Mouse (Mus musculus) monocyte, adult 5-6 weeks (primary cell): ENCODE data around the gene Smim13. TPM values are rescaled to one million over a fixed set of nuclear protein-coding genes. Genes with fewer than 3 reads are reported as not detected.
"Not testable (repeated sequence)": the region's sequence is repeated elsewhere in the genome, so short reads cannot be mapped to it uniquely, and the experiment has no call there.

Experiments used
- ATAC-seq: fragments of 153-309, 156-312 bp; replicated peaks from 2 replicates; pipeline ENCODE4 v1.8.0; 2017; ENCODE audit warnings: mild to moderate bottlenecking; ENCODE audit not compliant: low TSS enrichment, insufficient number of reproducible peaks, severe bottlenecking, poor library complexity, low FRiP score
- total RNA-seq: library from RNA; stranded (forward); fragments of 200-1000, 200-491, 200-594 nt; gene quantifications from 3 replicates; pipeline ENCODE4 v1.2.3, GENCODE M21; 2017

Gene Smim13
- total RNA-seq, 1 experiment from 2014 or later, result 5.2 TPM

DNA sequence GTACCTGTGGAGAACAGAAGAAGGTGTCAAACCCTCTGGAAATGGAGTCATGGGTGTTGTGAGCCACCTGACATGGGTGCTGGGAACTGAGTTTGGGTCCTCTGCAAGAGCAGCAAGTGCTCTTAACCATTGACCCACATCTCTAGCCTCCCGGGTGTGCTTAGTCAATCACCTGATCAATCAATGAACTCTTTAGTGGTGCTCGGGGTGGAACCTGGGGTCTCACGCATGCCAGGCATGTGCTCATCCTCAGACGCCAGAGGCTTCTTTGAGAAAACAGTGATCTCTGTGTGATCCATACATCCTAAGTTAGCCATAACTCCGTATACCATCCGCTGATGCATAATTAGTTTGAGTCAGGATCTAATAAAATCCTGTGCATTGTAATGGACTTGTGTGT is 14.5 kb upstream of the Smim13 start:
- no peak for ATAC-seq

DNA sequence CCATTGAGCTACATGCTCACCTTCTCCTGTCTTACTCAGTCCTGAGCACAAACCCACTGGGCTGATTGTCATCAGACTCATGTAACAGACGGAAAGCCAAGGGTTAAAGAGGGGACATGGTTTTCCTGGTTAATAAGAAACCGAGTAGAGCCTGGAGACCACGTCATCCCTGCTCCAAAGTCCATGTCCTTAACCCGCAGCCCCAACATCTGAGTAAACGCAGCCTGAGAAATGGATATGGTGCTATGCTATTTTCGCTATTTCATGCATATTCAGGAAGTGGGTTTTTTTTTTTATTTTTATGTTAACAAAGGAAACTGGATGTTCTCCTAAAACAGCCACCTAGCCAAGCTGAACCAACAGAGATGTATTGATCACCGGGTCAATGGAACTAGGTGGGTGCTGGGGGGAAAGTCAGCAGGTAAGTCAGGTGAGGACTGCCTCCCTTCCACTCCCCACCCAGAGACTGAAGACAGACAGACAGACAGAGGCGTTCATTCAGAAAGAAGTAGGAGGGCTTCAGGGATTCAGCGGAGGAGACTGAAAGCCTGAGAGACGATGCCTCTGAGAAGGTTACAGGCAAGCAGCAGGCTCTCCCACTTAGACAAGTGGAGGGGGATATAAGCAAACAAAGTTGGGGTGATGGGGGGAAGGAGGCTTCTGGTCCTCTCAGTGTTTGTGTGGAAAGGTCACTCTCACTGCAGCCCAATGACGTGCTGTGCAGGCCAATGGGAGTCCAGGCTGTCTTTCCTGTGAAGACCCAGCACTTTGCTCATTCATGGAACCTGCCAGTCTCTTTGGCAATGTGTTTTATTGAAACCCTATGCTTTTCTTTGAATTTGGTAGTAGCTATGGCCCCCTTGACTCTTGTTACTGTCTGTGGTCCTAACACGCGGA is 13.6 kb upstream of the Smim13 start:
- no peak for ATAC-seq

DNA sequence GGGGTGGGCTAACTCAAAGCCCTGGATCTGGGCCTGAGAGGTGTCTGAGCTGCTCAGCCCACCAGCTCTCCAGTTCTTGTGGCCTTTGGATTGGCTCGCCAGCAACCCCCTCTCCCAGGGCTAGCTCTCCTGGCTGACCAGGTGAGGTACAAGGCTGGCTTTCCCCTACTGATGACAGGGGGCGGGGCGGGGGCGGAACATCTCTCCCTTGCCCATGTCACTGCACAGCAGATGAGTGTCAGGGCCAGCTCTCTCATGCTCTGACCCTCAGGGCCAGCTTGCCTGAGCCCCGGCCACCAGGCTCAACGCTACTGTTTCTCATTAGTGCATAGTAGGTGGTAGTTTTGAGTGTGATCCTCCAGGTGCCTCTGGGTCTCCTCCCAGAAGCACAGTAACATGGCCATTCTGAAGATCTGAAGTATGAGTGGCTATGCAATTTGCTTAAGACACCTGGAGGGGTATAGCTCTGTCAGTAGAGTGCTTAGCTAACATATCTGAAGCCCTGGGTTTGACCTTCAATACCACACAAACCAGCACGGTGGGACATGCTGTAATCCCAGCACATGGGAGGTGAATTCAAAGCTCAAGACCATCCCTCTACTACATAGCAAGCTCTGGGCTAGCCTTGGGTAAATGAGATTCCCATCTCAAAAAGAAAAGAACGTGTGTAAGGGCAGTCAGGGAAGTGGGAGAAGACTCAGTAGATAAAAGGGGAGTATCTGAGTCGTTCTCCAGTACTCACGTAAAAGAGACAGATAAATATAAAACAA is 11.4 kb upstream of the Smim13 start:
- ATAC-seq, result no peak

DNA sequence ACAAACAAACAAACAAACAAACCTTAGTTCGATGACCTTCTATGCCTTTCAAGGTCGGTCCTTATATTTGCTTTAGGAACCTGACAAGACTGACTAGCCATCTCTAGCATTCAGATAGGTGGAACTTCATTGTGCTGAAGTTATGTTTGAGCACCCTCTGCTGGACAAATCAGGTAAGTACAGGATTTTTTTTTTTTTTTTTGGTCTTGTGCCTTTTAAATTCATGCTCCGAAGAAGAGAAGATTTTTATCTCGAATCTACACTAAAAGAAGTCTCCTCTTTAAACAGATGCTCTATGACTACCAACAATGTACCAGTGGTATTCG is 10.9 kb upstream of the Smim13 start:
- no peak for ATAC-seq

DNA sequence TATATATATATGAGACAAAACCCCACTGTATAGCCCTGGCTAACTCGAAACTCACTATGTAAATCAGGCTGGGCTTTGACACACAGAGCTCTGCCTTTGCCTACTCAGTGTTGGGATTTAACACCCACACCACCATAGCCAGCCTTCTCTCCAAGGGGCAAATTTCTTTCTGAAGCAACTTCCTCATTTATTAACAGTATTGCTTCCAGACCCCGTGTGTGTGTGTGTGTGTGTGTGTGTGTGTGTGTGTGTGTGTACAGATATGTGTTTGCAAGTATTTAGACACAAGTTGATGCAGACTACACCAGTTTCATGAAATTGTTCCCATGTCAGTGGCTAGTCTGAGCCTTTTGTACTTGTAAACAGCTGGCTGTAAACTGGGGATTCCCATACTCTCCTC is 8.1 kb upstream of the Smim13 start:
- no peak for ATAC-seq

DNA sequence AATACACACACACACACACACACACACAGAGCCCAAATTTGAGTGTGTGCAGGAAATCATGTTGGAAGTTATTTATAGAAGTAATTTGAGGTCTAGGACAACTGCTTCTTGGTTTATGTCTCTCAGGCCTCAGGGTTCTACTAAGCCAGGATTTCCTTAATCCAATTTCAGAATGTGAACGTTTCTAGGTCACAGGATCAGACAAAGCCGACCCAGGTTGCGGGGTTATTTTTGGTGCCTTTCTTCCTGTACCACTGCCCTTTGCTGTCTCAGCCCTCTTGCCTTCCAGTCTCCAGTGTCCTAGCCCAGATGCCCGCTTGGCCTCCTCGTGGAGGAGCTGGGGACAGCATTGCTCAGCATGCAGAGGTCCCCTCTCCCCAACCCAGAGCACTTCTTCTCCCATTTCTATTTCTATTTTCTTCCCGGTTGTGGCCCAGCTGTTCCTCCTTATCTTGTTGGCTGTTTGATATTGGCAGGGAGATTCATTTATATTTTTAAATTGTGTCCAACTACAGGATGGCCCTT is 5.3 kb upstream of the Smim13 start:
- no peak for ATAC-seq

DNA sequence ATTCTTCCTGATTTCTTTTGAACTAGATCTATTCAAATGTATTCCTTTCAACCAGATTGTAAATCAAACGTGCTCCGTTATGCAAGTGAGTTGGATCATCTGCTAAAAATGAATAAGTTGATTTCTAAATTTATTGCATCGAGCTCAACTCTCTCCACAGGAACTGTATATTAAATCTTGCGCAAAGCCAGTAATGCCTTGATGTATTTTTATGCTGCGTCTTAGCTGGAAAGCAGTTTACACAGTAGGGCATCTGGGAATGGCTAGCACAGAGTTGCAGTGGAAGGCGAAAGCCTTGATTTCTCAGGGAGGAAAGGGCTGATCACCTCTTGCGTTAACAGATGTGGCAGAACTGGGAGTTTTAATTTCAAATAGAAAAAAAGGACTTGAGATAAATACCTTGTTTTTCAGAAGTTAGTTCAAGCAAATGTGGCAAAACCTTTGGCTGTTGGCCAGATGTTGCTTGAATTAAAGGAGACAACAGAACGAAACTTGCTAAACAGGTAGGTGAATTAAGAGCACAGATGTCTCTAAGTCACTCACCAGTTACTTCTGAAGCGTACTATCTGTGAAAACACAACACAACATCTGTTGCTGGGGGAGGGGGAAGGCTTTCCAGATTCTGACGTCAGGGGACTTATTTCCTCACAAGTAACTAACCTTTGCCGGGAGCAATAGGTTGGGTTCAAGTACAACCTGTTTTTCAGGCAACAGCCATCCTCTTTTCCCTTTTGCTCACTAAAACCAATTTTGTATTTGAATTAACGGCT is 708 bp upstream of the Smim13 start:
- ATAC-seq, result no peak

DNA sequence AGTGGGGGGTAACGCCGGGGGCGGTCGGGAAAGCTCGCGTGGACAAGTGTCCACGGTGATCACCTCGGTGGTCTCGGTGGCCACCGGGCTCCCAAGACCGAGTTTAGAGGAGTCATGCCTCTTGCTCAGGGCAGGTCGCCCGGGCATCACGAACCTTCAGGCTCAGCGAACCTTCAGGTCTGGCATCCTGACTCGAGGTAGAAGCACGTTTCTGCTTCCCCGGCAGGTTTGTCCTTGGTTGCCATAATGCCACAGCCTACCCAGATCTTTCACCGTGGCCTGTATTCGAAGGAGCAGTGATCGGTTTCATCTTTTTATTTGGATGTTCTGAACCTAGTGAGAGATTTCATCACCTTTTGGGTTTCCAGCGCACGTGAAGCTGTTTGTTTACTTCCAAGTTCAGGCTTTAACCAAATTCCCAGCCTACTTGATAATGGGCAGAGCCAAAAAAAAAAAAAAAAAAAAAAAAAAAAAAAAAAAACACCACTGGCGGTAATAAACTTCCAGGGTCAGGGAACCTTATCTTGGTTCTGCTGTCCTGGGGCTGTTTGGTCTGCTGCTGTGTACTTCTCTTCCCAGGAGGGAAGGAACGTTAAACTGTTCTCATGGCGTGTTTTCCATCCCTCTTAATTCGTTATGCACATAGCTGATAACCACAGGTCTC is 806 bp downstream of the Smim13 start:
- no peak for ATAC-seq

DNA sequence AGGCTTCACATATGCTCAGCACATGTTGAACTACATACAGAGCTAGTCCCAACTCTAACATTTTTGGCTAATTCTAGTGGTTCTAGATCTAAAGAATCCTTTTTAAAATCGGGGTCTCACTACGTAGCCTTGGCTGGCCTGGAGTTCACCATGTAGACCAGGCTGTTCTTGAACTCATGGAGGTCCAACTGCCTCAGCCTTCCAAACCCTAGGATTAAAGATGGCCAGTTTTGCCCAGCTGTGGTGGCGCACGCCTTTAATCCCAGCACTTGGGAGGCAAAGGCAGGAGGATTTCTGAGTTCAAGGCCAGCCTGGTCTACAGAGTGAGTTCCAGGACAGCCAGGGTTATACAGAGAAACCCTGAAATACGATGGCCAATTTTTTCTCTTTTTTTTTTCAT is 1.6 kb downstream of the Smim13 start:
- ATAC-seq, result not testable (repeated sequence)

DNA sequence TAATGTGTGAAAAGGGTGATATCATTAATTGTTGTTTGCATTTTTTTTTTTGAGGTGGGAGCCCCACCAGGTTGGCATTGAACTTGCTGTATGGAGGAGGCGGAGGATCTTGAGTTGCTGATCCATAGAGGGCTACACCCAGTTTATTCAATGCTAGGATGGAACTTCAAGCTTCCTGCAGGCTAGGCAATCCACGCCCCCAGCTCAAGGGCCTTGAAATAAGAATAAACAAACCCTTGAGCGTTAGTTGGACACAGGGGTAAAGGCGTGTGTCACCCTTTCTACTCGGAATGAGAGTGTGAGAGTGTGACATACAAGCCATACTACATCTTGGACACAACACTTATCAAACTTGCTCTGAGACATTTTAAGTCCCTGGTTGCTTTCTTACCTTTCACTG is 2.0 kb downstream of the Smim13 start:
- ATAC-seq, result no peak

DNA sequence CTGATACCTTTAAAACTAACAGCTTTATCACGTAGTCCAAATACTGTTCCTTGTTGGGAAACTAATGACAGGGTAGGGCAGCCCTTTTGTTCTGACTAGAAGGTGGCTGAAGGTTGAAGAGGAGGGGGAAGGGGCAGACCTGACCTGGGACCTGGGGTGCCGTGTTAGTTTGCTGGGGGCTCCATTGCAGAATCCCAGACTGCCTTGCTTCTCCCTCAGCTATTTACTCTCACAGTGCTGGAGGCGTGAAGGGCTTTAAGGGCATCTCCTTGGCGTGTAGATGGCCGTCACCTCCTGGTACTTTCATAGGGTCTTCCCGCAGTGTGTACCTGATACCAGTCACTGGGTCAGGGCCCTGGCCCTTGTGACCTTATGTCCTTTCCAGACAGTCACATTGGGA is 2.5 kb downstream of the Smim13 start:
- no peak for ATAC-seq

DNA sequence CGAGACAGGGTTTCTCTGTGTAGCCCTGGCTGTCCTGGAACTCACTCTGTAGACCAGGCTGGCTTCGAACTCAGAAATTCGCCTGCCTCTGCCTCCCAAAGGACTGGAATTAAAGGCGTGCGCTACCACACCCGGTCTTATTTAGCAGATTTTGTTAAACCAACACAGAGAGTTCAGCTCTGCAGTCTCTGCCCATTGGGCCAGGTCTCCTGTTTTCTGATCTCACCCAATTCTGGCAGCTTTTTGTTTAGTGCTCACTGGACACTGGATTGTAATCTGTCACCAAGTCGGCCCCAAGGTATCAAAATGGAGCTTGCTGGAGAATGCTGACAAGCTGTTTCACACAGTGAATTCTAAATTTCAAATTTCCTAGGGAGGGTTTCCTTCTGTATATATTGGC is 3.1 kb downstream of the Smim13 start:
- no peak for ATAC-seq

DNA sequence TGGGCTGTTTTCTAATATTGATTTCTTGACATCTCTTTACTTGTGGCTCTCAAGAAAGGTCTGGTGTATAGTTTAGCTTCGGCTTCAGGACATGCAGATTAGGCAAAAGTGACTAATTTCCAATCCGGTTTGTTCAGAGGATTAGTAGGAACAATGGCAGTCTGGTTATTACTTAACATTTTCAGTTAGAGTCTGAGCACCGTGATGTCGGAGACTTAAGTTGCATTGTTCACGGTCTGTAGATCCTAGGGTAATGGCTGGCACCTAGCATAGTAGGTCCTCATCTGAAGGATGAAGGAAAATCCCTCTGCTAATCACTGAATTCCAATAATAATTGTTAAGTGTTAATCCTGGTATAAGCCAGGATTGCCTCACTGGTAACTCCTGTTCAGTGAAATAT is 6.5 kb downstream of the Smim13 start:
- ATAC-seq, result no peak

DNA sequence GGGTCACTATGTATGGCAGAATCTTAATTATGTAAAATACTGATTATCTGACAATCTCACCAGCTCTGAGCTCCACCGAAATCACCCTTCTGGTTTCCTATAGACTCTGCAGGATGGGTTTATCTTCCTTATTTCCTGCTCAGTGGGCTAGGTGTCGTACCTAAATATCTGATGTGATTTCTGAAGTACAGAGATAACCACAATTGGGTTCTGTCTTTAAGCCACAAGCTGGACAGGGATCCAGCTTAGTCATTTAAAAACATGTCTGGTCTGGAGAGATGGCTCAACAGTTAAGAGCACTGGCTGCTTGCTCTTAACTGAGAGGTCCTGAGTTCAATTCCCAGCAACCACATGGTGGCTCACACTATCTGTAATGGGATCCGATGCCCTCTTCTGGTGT is 7.3 kb downstream of the Smim13 start:
- no peak for ATAC-seq

DNA sequence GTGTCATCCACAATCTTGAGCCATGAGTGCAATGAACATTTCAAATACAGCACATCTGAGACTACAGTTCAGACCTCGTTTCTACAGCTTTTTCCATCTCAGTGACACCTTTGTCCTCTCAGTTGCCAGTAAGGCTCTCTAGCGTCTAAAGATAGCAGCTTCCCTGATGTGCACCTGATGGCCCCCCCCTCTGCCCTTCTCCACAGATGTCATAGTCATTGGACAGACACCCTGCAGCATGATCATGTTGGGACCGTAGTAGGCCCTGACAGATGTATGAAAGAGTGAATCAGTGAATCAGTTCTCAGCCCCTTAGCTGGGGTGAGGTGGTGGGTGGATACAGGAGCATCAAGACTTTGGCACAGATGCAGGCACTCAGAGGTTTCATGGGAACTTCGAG is 8.2 kb downstream of the Smim13 start:
- no peak for ATAC-seq

DNA sequence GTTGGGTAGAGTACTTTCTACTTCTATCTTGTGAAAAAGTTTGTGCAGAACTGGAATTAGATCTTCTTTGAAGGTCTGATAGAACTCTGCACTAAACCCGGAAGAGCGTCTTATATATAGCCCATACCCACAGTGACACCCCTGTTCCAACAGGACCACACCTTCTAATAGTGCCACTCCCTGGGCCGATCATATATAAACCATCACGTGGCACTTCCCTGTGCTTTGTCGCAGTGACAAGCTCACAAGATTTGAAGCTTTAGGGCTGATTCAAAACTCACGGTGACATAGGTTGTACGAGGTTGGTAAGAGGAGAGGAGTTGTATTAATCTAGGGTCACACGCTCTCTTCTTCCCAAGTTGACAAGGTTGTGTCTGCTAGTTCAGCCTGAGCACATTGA is 12.0 kb downstream of the Smim13 start:
- ATAC-seq, result not testable (repeated sequence)

DNA sequence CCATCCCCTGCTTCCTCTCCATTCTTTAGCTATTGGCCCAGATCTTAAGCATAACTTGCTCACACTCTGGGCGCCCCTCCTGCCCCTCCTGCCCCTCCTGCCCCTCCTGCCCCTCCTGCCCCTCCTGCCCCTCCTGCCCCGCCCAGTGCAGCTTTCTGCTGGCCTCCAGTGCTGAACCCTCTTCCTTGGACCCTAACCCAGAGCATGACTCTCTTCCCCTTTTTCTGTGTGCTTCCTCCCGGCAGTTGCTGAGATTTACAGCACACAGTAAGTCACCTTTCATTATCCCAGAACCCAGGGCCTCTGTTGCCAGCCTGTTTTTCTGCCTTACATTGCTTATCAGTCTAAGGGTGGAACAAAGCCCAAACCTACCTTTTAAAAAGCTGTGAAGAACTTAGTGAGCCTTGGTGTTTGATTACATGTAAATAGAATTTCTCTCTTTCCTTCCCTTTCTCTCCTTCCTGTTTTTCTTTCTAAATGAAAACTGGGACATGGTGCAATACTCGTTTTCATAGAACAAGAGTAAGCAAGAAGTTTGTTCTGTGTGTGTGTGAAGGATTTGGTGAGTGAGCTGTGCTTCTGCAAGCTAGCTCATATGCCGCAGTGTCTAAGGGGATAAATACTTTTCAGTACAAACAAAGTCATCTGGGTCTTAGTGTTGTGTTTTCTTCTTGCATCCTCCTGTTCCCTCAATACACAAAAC is 13.8 kb downstream of the Smim13 start:
- no peak for ATAC-seq

DNA sequence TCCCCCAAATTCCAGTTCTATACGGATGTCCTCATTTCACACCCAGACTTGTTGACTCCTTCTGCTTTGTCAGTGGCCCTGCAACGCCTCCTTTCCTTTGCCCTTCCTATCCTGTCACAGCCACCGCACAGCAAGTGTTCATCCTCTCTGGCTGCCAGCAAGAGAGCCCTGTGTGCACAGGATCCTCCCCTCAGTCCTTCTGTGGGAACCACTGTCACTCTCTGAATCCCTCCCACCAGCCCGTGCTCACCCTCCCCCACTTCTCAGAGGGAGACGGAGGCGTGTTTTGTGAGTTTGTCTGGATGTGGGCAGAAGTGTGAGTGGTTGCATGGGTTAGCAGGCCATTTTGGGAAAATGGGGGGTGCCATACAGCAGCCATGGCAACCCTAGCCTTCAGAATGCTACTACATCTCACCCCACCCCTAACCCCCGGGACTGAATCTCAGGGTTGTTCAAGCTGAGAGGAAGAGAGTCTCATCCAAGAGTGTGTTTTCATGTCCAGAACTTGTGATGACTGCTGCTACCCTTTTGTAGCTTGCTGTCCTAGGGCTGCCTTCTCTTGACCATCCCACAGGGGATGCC is 18.3 kb downstream of the Smim13 start:
- ATAC-seq, result no peak
